ENCODE assay signal across 9 mouse cellular contexts in the genomic region with DNA sequence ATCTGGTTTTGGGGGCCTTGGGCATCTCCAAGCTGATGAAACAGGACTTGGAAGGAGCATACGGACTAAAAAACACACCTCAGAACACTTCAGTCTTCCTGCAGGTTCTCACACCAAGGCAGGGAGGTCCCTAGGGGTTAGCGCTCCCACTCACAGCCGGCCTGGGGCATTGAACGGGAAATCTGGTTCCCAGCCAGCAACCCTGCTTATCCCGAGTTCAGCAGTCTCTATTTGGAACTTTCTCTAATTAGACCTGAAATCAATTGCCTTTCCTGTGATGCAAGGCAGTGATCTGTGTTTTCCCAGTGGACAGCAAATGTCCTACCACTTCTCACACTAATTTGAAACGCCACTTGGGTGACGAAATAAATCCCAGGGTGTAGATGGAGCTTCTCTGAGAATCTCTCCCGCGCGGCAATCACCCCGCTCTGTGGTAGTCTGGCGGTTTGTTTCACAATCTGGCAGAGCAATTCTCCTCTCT. TPM values are rescaled to one million over a fixed set of nuclear protein-coding genes. Genes with fewer than 3 reads are reported as not detected.
DNase-seq lines count a peak whose midpoint lies in the region; ATAC-seq and TF ChIP-seq lines count a peak whose summit lies in the region.
"Had no signal": no experiment of that assay in that cellular context is flagged by ENCODE, and none has a peak within 500 bp of the region (broad histone marks: within the 10 kb centered on the region; RNA-seq: fewer than 3 reads in every experiment).

No protein-coding gene starts in this region.

- peak; percentile 51 for DNase-seq in hindbrain, postnatal 0 days (ENCODE audit: low spot score)
- no peak for DNase-seq in hindbrain, embryonic 11.5 days (ENCODE audit: low spot score)
- DNase-seq in Muller cell, postnatal 12 days (ENCODE audit: inconsistent ontology term): peak; percentile 58
- DNase-seq in cerebellum, postnatal 10 days: peak; percentile 73 to 79
- no peak for DNase-seq in heart, postnatal 0 days (ENCODE audit: low spot score)
- DNase-seq in right cerebral cortex, postnatal 25 days: no peak
- DNase-seq in thymus, postnatal 14 days: no peak

- 0 out of 2 replicates have a peak, but pooled peaks have one; percentile 47 for ATAC-seq in hindbrain, postnatal 0 days
- ATAC-seq in hindbrain, embryonic 11.5 days (ENCODE audit: low FRiP score): no peak
- ATAC-seq in heart, postnatal 0 days (ENCODE audit: insufficient read depth, low read depth): no peak
- ATAC-seq in intestine, postnatal 0 days: no peak

- no peaks in the 10 kb centered on the region for H3K9me3 ChIP-seq in hindbrain, postnatal 0 days (ENCODE audit: low read length)
- H3K9me3 ChIP-seq in hindbrain, embryonic 11.5 days (ENCODE audit: control insufficient read depth, low read length): no peaks in the 10 kb centered on the region
- H3K9me3 ChIP-seq in heart, postnatal 0 days (replicated peaks; ENCODE audit: control insufficient read depth, low read length): no peaks in the 10 kb centered on the region
- H3K9me3 ChIP-seq in intestine, postnatal 0 days (ENCODE audit: control insufficient read depth): no peaks in the 10 kb centered on the region
- H3K9me3 ChIP-seq: G1E had no signal

- H3K27ac ChIP-seq in hindbrain, postnatal 0 days: no peak overlapping the region
- no peak overlapping the region for H3K27ac ChIP-seq in hindbrain, embryonic 11.5 days (ENCODE audit: low read depth, low read length)
- peak overlapping the region; percentile 90 for H3K27ac ChIP-seq in heart, postnatal 0 days (ENCODE audit: low read depth)
- H3K27ac ChIP-seq in intestine, postnatal 0 days (ENCODE audit: low read depth, low read length): no peak overlapping the region

- H3K4me1 ChIP-seq in hindbrain, postnatal 0 days (ENCODE audit: insufficient read depth, low read length): peaks cover 12% of the 10 kb centered on the region
- no peaks in the 10 kb centered on the region for H3K4me1 ChIP-seq in hindbrain, embryonic 11.5 days (replicated peaks; ENCODE audit: control insufficient read depth, insufficient read depth, low read length)
- H3K4me1 ChIP-seq in heart, postnatal 0 days (ENCODE audit: control insufficient read depth, insufficient read depth): peaks cover 36% of the 10 kb centered on the region
- peaks cover 10% of the 10 kb centered on the region for H3K4me1 ChIP-seq in intestine, postnatal 0 days (replicated peaks; ENCODE audit: control insufficient read depth, insufficient read depth, low read length)

- H3K9ac ChIP-seq in hindbrain, postnatal 0 days (replicated peaks; ENCODE audit: low read length): no peak overlapping the region
- no peak overlapping the region for H3K9ac ChIP-seq in hindbrain, embryonic 11.5 days (ENCODE audit: low read depth, low read length)
- no peak overlapping the region for H3K9ac ChIP-seq in heart, postnatal 0 days (replicated peaks; ENCODE audit: low read depth, low read length)
- no peak overlapping the region for H3K9ac ChIP-seq in intestine, postnatal 0 days (ENCODE audit: low read depth, low read length)

- no peak; the same call in 1 of the 2 replicates for TF ChIP-seq CTCF in hindbrain, postnatal 0 days (IDR thresholded peaks at IDR 0.05; ENCODE audit: low read depth)
- no peak for TF ChIP-seq CTCF in heart, postnatal 0 days (IDR thresholded peaks at IDR 0.05; ENCODE audit: low read depth)
- TF ChIP-seq CTCF in intestine, postnatal 0 days (IDR thresholded peaks at IDR 0.05; ENCODE audit: low read depth): no peak

- no peak for TF ChIP-seq EP300 in heart, postnatal 0 days (IDR thresholded peaks at IDR 0.05; ENCODE audit: low read depth)

- H3K27me3 ChIP-seq in hindbrain, postnatal 0 days (ENCODE audit: insufficient read depth, low read length): no peaks in the 10 kb centered on the region
- no peaks in the 10 kb centered on the region for H3K27me3 ChIP-seq in hindbrain, embryonic 11.5 days (ENCODE audit: control insufficient read depth, insufficient read depth, low read length)
- H3K27me3 ChIP-seq in heart, postnatal 0 days (ENCODE audit: control insufficient read depth, insufficient read depth, low read length): no peaks in the 10 kb centered on the region
- H3K27me3 ChIP-seq in intestine, postnatal 0 days (replicated peaks; ENCODE audit: control insufficient read depth, insufficient read depth, low read length): no peaks in the 10 kb centered on the region

- H3K36me3 ChIP-seq in hindbrain, postnatal 0 days (ENCODE audit: insufficient read depth, low read length): no peaks in the 10 kb centered on the region
- H3K36me3 ChIP-seq in hindbrain, embryonic 11.5 days (ENCODE audit: control insufficient read depth, insufficient read depth, low read length): no peaks in the 10 kb centered on the region
- no peaks in the 10 kb centered on the region for H3K36me3 ChIP-seq in heart, postnatal 0 days (replicated peaks; ENCODE audit: control insufficient read depth, insufficient read depth, low read length)
- no peaks in the 10 kb centered on the region for H3K36me3 ChIP-seq in intestine, postnatal 0 days (ENCODE audit: control insufficient read depth, insufficient read depth)
- H3K36me3 ChIP-seq: G1E had no signal

- no peak overlapping the region for H3K4me3 ChIP-seq in hindbrain, postnatal 0 days (ENCODE audit: low read length)
- no peak overlapping the region for H3K4me3 ChIP-seq in hindbrain, embryonic 11.5 days (ENCODE audit: low read depth, low read length)
- no peak overlapping the region for H3K4me3 ChIP-seq in heart, postnatal 0 days (ENCODE audit: low read depth, low read length)
- H3K4me3 ChIP-seq in intestine, postnatal 0 days (ENCODE audit: low read depth, low read length): no peak overlapping the region

- 40% methylated on average over 12 of the region's 12 CpGs for WGBS in hindbrain, postnatal 0 days
- 67% methylated on average over 12 of the region's 12 CpGs for WGBS in hindbrain, embryonic 11.5 days
- 49% methylated on average over 12 of the region's 12 CpGs for WGBS in heart, postnatal 0 days
- 81% methylated on average over 12 of the region's 12 CpGs for WGBS in intestine, postnatal 0 days

- H3K4me2 ChIP-seq in hindbrain, postnatal 0 days (ENCODE audit: low read depth, low read length): 0 out of 2 replicates have a peak overlapping the region, but pooled peaks have one; percentile 13
- H3K4me2 ChIP-seq in hindbrain, embryonic 11.5 days (replicated peaks; ENCODE audit: low read depth, low read length): no peak overlapping the region
- peak overlapping the region; percentile 21; the same call in 1 of the 2 replicates for H3K4me2 ChIP-seq in heart, postnatal 0 days (ENCODE audit: low read depth, low read length)
- H3K4me2 ChIP-seq in intestine, postnatal 0 days (replicated peaks; ENCODE audit: low read depth): no peak overlapping the region

RNA-seq across cellular contexts. Expression of gene Map4k4, which starts 31.0 kb away (rescaled TPM):
- 172 and 189 TPM in 2 replicates for total RNA-seq in hindbrain, postnatal 0 days (2014; rRNA removed)
- 32.4 and 34.1 TPM in 2 replicates for polyA plus RNA-seq in hindbrain, postnatal 0 days (2015; fragmentation: Nextera tagmentation; extraction: Ambion mirVana)
- polyA plus RNA-seq in hindbrain, embryonic 11.5 days (2014; fragmentation: Nextera tagmentation; extraction: Ambion mirVana): 42.3 and 68.2 TPM in 2 replicates
- total RNA-seq in heart, postnatal 0 days (2014; rRNA removed; ENCODE audit: low replicate concordance): 106 and 129 TPM in 2 replicates
- 17.0 and 17.4 TPM in 2 replicates for polyA plus RNA-seq in heart, postnatal 0 days (2015; fragmentation: Nextera tagmentation; extraction: Ambion mirVana)
- 6.8 and 9.3 TPM in 2 replicates for polyA plus RNA-seq in intestine, postnatal 0 days (2015; fragmentation: Nextera tagmentation; extraction: Ambion mirVana)

Comparison
In these comparisons a context has a peak if more than half of its experiments do, and no peak if none do; other contexts are left out.
1. DNase-seq: peak in hindbrain, postnatal 0 days (single experiment), Muller cell, postnatal 12 days (single experiment) and cerebellum, postnatal 10 days (2 of 2); none in hindbrain, embryonic 11.5 days (single experiment), heart, postnatal 0 days (single experiment), right cerebral cortex, postnatal 25 days (single experiment) and thymus, postnatal 14 days (single experiment).
2. H3K4me2 ChIP-seq: peak in hindbrain, postnatal 0 days (single experiment) and heart, postnatal 0 days (single experiment); none in hindbrain, embryonic 11.5 days (single experiment) and intestine, postnatal 0 days (single experiment).